Mouse (Mus musculus) erythroblast, embryonic 14.5 days (primary cell): ENCODE results near the gene Grin3b.

Experiments
- GATA1 ChIP-seq: IDR thresholded peaks from 2 replicates; pipeline ENCODE4 v1.6.1; 2012; ENCODE audit warnings: low read length, inconsistent platforms, mixed read lengths
- TAL1 ChIP-seq: IDR thresholded peaks from 3 replicates; pipeline ENCODE4 v1.6.1; 2012; ENCODE audit warnings: low read length, inconsistent platforms, mixed read lengths

DNA sequence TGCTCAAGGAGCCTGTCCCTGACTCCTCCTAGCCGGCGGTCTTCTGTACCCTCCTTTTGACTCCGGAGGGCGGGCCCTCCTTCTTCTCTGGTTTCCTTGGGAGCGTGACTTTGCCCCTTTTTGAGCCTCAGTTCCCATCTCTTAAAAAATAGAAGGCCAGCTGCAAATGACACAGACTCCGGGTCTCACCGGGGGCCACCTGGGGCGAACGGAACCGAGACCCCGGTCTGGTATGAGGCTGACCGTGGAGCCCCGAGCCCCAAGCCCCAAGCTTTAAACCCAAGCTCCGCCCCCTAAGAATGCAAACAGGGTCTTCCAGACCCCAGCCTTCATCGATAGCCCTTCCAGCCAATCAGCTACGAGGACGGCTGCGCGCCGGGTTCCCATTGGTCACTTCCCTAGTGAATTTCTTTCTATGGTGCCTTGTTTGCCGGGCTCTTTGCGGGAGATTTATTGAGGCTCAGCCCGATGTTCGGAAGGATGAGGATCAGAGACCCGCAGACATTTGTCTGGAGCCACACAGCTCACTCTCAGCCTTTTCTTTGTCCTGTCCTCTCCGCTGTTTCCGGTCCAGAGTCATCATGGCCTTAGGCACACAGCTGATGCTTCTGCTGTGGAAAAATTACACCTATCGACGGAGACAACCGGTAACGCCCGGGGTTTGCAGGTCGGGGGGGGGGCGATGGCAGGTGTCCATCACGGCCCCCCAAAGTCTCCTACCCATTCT is 26.7 kb downstream of the Grin3b start:
- TF ChIP-seq GATA1 (no peak), TAL1 (no peak)
